Mouse (Mus musculus): ENCODE measurements at regions not wholly inside any gene's neighbourhood (a gene's known extent, or its start where the extent isn't known, plus 50 kb on each side); places are given as distances from the start of the nearest gene placed in this dataset.

DNA sequence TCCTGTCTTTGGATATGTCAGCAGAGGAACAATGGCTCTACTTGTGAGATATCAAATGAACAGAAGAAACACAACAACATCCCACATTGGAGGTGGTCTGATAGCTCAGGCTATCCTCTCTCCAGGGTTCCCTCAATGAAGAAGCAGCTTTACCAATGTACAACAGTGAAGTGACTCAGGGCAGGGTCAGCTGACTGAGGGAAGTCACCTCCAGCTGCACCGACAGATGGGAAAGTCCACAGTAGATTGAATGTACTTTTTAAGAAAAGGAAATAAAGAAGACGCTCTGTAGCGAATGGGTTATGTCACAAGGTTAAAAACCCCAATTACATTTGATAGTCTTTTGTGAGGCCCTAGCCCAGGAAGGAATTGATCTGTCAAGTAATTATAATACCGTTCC, 62.6 kb upstream of the Tnfaip3 start:
- no peak for ATAC-seq
- H3K36me3 ChIP-seq (ENCODE audit: control insufficient read depth, insufficient read depth) = no peaks in the 10 kb centered on the region
- H3K4me3 ChIP-seq (replicated peaks; ENCODE audit: low read length) = no peak overlapping the region
- H3K4me2 ChIP-seq (ENCODE audit: low read length) = no peak overlapping the region
- H3K9me3 ChIP-seq (ENCODE audit: control insufficient read depth, low read length) = no peaks in the 10 kb centered on the region
- H3K27me3 ChIP-seq (replicated peaks; ENCODE audit: control insufficient read depth, insufficient read depth, low read length) = no peaks in the 10 kb centered on the region
- H3K4me1 ChIP-seq (replicated peaks; ENCODE audit: control insufficient read depth, insufficient read depth, low read length) = no peaks in the 10 kb centered on the region
- H3K27ac ChIP-seq (ENCODE audit: low read length) = no peak overlapping the region
- WGBS = 87% methylated on average over 4 of the region's 4 CpGs
- no peak overlapping the region for H3K9ac ChIP-seq (replicated peaks; ENCODE audit: low read depth, low read length)

DNA sequence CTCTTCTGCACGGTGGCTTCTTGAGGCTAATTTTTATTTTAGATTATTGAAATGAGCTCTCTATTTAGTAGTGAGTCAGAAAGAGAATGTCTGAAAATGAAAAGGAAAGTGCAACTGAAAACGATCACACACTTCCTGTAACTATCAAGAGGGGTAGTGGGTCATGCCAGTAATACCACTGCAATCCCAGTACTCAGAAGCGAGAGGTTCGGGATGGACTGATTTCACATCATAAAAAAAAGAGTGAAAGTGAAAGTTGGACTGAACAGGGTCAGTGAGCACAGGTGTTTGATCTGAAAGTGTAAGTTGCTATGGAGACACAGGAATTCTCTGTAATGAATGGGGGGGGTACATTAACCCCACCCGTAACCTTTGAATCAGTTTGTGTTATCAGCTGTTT, 52.9 kb upstream of the Tnfaip3 start:
- Histone ChIP-seq H3K27me3 (replicated peaks; ENCODE audit: control insufficient read depth, insufficient read depth, low read length) (no peaks in the 10 kb centered on the region), H3K4me3 (replicated peaks; ENCODE audit: low read length) (no peak overlapping the region), H3K4me2 (ENCODE audit: low read length) (no peak overlapping the region), H3K36me3 (ENCODE audit: control insufficient read depth, insufficient read depth) (no peaks in the 10 kb centered on the region), H3K9ac (replicated peaks; ENCODE audit: low read depth, low read length) (no peak overlapping the region), H3K4me1 (replicated peaks; ENCODE audit: control insufficient read depth, insufficient read depth, low read length) (no peaks in the 10 kb centered on the region), H3K27ac (ENCODE audit: low read length) (no peak overlapping the region), H3K9me3 (ENCODE audit: control insufficient read depth, low read length) (no peaks in the 10 kb centered on the region)
- no peak for ATAC-seq
- 86% methylated on average over 5 of the region's 5 CpGs for WGBS

DNA sequence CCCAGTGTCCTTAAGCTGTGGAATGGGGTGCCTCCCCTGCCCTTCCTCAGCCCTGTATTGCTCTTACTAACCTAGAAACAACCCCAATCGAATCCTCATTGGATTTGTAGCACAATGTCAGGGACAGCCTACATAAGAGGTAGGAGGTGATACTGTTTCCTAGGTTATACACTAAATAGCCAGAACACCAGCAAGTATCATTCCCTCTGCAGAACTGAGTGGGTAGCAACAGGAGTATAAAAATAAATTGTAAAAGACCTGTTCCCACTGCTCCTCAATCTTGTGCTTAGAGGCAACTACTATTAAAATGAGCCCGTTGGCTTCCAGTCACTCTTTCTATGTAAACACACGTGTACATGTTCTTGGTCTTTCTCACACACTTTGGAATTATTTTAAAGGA, 52.2 kb upstream of the Tnfaip3 start:
- Histone ChIP-seq H3K9me3 (ENCODE audit: control insufficient read depth, low read length) (no peaks in the 10 kb centered on the region), H3K27me3 (replicated peaks; ENCODE audit: control insufficient read depth, insufficient read depth, low read length) (no peaks in the 10 kb centered on the region), H3K9ac (replicated peaks; ENCODE audit: low read depth, low read length) (no peak overlapping the region), H3K4me1 (replicated peaks; ENCODE audit: control insufficient read depth, insufficient read depth, low read length) (no peaks in the 10 kb centered on the region), H3K36me3 (ENCODE audit: control insufficient read depth, insufficient read depth) (no peaks in the 10 kb centered on the region), H3K4me3 (replicated peaks; ENCODE audit: low read length) (no peak overlapping the region), H3K4me2 (ENCODE audit: low read length) (no peak overlapping the region), H3K27ac (ENCODE audit: low read length) (no peak overlapping the region)
- no peak for ATAC-seq
- 81% methylated on average over 3 of the region's 3 CpGs for WGBS

DNA sequence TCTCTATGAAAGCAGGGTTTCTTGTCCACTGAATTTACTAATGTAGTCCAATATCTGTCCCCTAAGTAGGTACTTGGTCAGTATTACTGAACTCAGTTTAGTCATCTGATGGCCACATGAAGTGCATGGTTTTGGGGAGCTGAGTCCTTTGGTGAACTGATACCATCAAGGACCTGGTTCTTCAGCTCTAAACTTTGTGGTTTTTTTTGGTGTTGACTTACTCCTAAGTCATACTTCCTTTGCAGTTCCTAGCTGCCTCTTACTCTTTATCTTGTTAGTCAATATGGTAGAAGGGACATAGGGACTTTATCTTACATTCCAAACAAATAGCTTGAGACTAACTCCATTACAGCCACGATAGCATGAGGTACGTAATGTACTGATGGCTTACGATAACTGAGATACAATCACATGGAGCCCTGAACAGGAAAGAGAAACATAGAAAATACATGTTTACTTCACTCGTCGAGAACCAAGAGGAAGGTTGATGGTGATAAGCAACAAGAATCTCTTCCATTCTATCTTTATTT, 51.4 kb upstream of the Tnfaip3 start:
- H3K27me3 ChIP-seq (replicated peaks; ENCODE audit: control insufficient read depth, insufficient read depth, low read length) = no peaks in the 10 kb centered on the region
- 91% methylated on average over 5 of the region's 5 CpGs for WGBS

More for the DNA sequence above, 51.4 kb upstream of the Tnfaip3 start:
- no peaks in the 10 kb centered on the region for H3K36me3 ChIP-seq (ENCODE audit: control insufficient read depth, insufficient read depth)
- H3K4me2 ChIP-seq (ENCODE audit: low read length) = no peak overlapping the region
- no peaks in the 10 kb centered on the region for H3K9me3 ChIP-seq (ENCODE audit: control insufficient read depth, low read length)
- ATAC-seq = no peak
- no peak overlapping the region for H3K4me3 ChIP-seq (replicated peaks; ENCODE audit: low read length)
- no peak overlapping the region for H3K9ac ChIP-seq (replicated peaks; ENCODE audit: low read depth, low read length)
- no peaks in the 10 kb centered on the region for H3K4me1 ChIP-seq (replicated peaks; ENCODE audit: control insufficient read depth, insufficient read depth, low read length)
- H3K27ac ChIP-seq (ENCODE audit: low read length) = no peak overlapping the region
